Mouse (Mus musculus) splenic B cell, adult 2 months (primary cell): Measurements from ENCODE around the gene Tbc1d22b.

Experiments used
- DNase-seq: peaks from one replicate; pipeline ENCODE4 v3.0.0-alpha.2; 2011; ENCODE audit warnings: low read depth, low spot score
- H3K27me3 ChIP-seq: 2 replicates; pipeline ENCODE4 v1.6.1; 2012; ENCODE audit warnings: mild to moderate bottlenecking, low read length, moderate library complexity, mixed read lengths; ENCODE audit not compliant: control insufficient read depth, poor library complexity, insufficient read depth, severe bottlenecking
- H3K36me3 ChIP-seq: 2 replicates; pipeline ENCODE4 v1.6.1; 2012; ENCODE audit warnings: mild to moderate bottlenecking, low read length, moderate library complexity, mixed read lengths; ENCODE audit not compliant: control insufficient read depth, poor library complexity, insufficient read depth, severe bottlenecking

Tbc1d22b gene

GRCm38 (mm10) chr17:29636118-29636517 is 86.5 kb downstream of the Tbc1d22b start:
- peak; percentile 57 for DNase-seq
- peaks cover 3% of the 10 kb centered on the region for H3K36me3 ChIP-seq
- H3K27me3 ChIP-seq: no peaks in the 10 kb centered on the region

- DNase-seq: no peak
- Histone ChIP-seq H3K27me3 (no peaks in the 10 kb centered on the region), H3K36me3 (peaks cover 3% of the 10 kb centered on the region)
These were observed 87.8 kb downstream of the Tbc1d22b start for GRCm38 (mm10) chr17:29637377-29637776.

- H3K36me3 ChIP-seq: peaks cover 3% of the 10 kb centered on the region
- no peaks in the 10 kb centered on the region for H3K27me3 ChIP-seq
- no peak for DNase-seq
These were observed 88.3 kb downstream of the Tbc1d22b start for GRCm38 (mm10) chr17:29637895-29638294.

GRCm38 (mm10) chr17:29640971-29641370 is 91.4 kb downstream of the Tbc1d22b start:
- DNase-seq: no peak
- Histone ChIP-seq H3K36me3 (peaks cover 2% of the 10 kb centered on the region; the same call in 1 of the 2 replicates), H3K27me3 (no peaks in the 10 kb centered on the region)

GRCm38 (mm10) chr17:29642219-29642618 is 92.6 kb downstream of the Tbc1d22b start:
- no peak for DNase-seq
- H3K36me3 ChIP-seq: peaks cover 2% of the 10 kb centered on the region; the same call in 1 of the 2 replicates

More at GRCm38 (mm10) chr17:29642219-29642618, 92.6 kb downstream of the Tbc1d22b start:
- H3K27me3 ChIP-seq: no peaks in the 10 kb centered on the region
